Mouse (Mus musculus) megakaryocyte, embryonic 14.5 days (primary cell): ENCODE data around the gene Wbp2. TPM values are rescaled to one million over a fixed set of nuclear protein-coding genes. Genes with fewer than 3 reads are reported as not detected.
A peak's percentile ranks its signal among the peaks of the same experiment; 100 is the strongest.

Source experiments
- H3K27me3 ChIP-seq: replicated peaks from 2 replicates; pipeline ENCODE3; 2012; ENCODE audit warnings: inconsistent platforms
- H3K36me3 ChIP-seq: replicated peaks from 2 replicates; pipeline ENCODE3; 2012; ENCODE audit warnings: low read length, inconsistent platforms, mixed read lengths
- H3K4me1 ChIP-seq: 2 replicates; pipeline ENCODE4 v1.6.1; 2012; ENCODE audit warnings: inconsistent platforms
- H3K4me3 ChIP-seq: replicated peaks from 2 replicates; pipeline ENCODE3; 2012; ENCODE audit warnings: moderate library complexity, mild to moderate bottlenecking, inconsistent platforms
- H3K9me3 ChIP-seq: 2 replicates; pipeline ENCODE4 v1.6.1; 2012; ENCODE audit warnings: inconsistent platforms
- FLI1 ChIP-seq: IDR thresholded peaks from 2 replicates; pipeline ENCODE4 v1.6.1; 2012; ENCODE audit warnings: low read length, inconsistent platforms, mixed read lengths
- GATA1 ChIP-seq: IDR thresholded peaks from 3 replicates; pipeline ENCODE4 v1.6.1; 2012; ENCODE audit warnings: mixed read lengths, low read length, inconsistent platforms, borderline replicate concordance
- polyA plus RNA-seq: library from polyadenylated mRNA; stranded (reverse); fragments of >175 nt; gene quantifications from 2 replicates; pipeline ENCODE4 v1.2.3, GENCODE M21; 2012; ENCODE audit warnings: low replicate concordance; ENCODE audit not compliant: insufficient read depth

The Wbp2 gene
- polyA plus RNA-seq, 1 experiment = 842 TPM

- peak overlapping the region; percentile 95 for H3K4me3 ChIP-seq
- peaks cover 89% of the 10 kb centered on the region for H3K4me1 ChIP-seq
- H3K9me3 ChIP-seq = no peaks in the 10 kb centered on the region
- TF ChIP-seq FLI1 (no peak), GATA1 (no peak)
- peaks cover 48% of the 10 kb centered on the region for H3K36me3 ChIP-seq
- peaks cover 21% of the 10 kb centered on the region for H3K27me3 ChIP-seq
Measured at GRCm38 (mm10) chr11:116109441-116110081, 22.8 kb upstream of the Wbp2 start.

DNA sequence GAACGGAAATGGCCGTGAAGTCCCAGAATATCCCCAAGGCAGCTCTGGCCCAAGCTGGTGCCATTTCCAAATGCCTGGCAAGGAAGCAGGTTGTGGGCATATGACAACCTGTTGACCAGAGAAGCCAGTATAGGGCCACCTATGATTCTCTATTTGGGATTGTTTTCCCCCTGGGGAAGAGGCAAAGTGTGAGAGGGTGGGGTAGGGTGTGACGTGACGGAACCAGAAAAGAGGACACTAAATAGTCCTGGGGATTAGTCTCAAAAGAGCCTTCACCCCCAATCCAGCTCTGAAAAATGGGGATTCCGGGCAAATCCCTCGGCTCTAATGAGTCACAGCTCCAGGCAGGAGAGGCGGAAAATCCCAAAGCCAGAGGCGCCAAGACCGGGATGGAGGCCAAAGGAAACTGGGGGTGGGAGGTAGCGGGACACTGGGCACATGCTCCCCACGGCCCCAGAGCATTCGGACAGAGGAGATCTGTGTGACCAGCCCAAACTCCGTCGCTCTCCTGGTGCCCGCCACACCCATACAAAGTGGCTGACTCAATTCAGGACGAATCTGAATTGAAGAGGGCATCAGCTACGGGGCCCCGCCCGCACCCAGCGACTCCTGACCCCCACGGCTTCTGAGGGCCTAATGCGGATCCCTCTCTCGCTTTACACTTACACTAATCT, 21.8 kb upstream of the Wbp2 start:
- peaks cover 21% of the 10 kb centered on the region for H3K27me3 ChIP-seq
- H3K4me3 ChIP-seq = peak overlapping the region; percentile 95
- no peak for TF ChIP-seq FLI1
- TF ChIP-seq GATA1 = no peak
- H3K9me3 ChIP-seq = no peaks in the 10 kb centered on the region
- H3K36me3 ChIP-seq = peaks cover 42% of the 10 kb centered on the region
- H3K4me1 ChIP-seq = peaks cover 93% of the 10 kb centered on the region

DNA sequence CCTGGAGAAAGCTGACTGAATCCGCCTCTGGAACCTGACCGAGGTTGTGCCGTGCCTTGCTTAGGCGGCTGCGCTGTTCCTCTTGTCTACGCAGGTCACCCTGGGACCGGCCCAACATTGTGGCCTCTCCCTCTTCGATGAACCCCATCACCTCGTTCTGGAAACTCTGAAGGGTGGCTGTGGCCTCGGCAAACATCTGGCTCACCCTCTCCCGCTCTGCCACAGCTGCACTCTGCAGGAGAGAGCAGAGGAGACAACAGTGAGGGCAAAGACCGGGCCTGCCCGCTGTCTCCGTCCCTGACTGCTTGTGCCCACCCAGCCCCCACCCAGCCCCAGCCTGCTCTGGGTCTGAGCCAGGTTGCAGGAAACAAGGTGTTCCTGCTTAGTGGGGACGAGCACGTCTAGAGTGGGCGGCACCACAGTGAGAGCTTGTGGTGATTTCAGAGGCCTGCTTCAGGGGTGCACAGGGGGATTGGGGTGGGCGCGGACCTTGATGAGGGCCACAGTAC, 21.0 kb upstream of the Wbp2 start:
- peaks cover 96% of the 10 kb centered on the region for H3K4me1 ChIP-seq
- H3K36me3 ChIP-seq = peaks cover 42% of the 10 kb centered on the region
- H3K4me3 ChIP-seq = peak overlapping the region; percentile 46
- TF ChIP-seq GATA1 = no peak
- no peak for TF ChIP-seq FLI1
- H3K9me3 ChIP-seq = no peaks in the 10 kb centered on the region
- H3K27me3 ChIP-seq = peaks cover 21% of the 10 kb centered on the region

DNA sequence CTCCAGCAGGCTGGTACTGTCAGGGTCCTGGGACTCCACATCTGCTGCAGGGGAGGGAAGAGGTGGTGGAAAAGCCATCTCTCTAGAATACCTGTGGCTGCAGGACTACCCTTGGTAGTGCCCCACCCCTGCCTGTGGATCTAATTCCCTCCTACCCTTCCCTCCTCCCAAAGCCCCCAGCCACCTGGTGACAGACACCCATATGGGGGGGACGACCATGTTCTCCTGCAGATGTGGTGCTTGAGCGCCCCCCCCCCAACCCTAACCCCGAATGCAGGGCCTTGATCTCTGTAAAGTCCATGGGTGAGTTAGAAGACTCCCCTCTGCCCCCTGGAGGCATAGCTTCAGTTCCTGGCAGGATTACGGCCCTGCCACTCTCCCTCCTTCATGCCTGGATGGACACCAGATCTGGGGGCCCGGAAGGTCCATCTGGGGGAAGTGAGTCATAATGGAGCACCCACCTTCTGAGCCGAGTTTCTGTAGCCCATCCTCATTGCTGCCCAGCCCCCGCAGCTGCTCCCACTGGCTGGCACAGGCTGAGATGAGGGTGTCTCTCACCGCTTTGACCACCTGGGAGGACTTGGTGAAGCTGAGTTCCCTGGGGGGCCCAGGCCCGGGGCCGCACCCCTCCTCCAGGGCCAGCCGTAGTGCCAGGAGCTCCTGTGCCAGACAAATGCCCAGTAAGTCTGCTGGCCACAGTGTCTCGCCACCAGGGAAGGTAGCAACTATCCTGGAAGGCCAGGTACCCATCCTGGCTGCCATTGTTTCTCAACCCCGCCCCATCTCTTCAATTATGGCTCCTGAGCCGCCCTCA, 20.4 kb upstream of the Wbp2 start:
- Histone ChIP-seq H3K27me3 (peaks cover 21% of the 10 kb centered on the region), H3K4me3 (peak overlapping the region; percentile 38), H3K36me3 (peaks cover 42% of the 10 kb centered on the region), H3K9me3 (no peaks in the 10 kb centered on the region), H3K4me1 (peaks cover 97% of the 10 kb centered on the region)
- no peak for TF ChIP-seq FLI1

DNA sequence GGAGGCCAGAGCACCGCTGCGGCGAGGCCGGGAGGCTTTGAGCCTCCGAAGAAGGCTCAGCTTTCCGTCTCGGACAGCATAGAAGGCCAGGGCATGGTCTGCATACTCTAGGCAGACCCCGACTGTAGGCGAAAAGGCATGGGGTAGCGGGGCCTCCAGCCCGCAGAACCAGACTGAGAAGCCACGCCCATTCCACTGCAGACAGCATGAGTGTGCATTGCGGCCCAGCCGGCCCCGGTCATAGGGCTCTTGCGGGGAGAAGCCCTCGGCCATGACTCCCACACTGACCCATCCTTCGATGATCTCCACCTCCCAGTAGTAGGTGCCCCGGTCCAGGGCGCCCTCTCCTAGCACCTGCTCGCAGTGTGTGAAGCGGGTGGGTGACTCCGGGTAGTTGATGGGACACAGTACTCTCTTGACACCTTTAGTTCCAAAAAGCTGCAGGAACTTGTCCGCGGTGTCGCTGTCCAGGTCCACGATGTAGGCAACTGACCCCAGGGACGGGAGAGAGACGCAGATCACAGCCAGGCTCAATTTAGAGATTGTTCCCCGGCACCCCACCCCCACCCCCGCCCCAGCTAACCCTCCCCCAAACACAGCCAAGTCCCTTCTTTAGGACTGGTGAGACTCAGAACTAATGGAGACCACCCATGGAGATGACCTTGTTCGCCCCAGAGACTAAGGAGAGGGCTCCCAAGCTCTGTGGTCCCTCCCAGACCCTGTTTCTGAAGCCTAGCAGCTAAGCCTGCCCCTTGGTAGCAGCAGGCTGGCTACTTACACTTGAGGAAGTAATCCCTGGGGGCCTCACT, 19.6 kb upstream of the Wbp2 start:
- no peak for TF ChIP-seq FLI1
- Histone ChIP-seq H3K36me3 (peaks cover 33% of the 10 kb centered on the region), H3K4me3 (no peak overlapping the region), H3K4me1 (peaks cover 97% of the 10 kb centered on the region), H3K9me3 (no peaks in the 10 kb centered on the region), H3K27me3 (peaks cover 21% of the 10 kb centered on the region)

DNA sequence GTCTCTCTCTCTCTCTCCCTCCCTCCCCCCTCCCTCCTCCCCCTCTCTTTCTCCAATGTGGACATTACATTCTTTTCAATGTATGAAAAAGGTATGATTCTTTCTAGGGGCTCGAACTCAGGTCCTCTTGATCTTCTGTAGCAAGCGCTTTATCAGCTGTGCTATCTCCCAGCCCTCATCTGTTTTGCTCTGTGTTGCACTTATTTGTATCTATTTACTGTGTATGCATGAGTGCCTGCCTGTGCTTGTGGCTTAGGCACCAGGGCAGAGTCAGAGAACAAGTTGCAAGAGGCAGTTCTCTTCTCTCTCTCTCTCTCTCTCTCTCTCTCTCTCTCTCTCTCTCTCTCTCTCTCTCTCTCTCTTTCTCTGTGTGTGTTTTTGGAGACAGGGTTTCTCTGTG, 18.3 kb upstream of the Wbp2 start:
- H3K4me1 ChIP-seq = peaks cover 100% of the 10 kb centered on the region
- H3K36me3 ChIP-seq = peaks cover 34% of the 10 kb centered on the region
- no peaks in the 10 kb centered on the region for H3K9me3 ChIP-seq
- no peak for TF ChIP-seq FLI1
- TF ChIP-seq GATA1 = no peak
- H3K27me3 ChIP-seq = peaks cover 14% of the 10 kb centered on the region
- no peak overlapping the region for H3K4me3 ChIP-seq

- Histone ChIP-seq H3K4me3 (peak overlapping the region; percentile 80), H3K4me1 (peaks cover 100% of the 10 kb centered on the region), H3K36me3 (peaks cover 38% of the 10 kb centered on the region), H3K27me3 (peaks cover 5% of the 10 kb centered on the region), H3K9me3 (no peaks in the 10 kb centered on the region)
- TF ChIP-seq GATA1 (no peak), FLI1 (no peak)
Measured at GRCm38 (mm10) chr11:116104006-116104646, 17.3 kb upstream of the Wbp2 start.

DNA sequence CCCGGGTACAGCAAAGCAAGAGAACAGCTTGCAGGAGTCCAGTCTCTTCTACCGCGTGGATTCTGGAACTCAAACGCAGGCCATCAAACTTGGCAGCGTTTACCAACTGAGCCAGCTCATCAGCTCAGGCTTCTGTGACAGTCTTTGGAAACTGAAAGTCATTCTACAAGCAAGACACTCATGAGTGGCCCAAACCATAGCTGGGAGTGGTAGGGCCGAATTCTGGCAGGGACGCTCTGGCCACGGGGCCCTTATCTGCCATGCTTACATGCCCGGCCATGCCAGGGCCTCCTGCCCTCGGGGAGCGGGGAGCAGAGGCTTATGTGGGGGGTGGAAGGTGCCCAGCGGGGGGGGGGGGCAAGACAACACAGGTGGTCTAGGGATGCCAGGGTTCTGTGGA, 16.8 kb upstream of the Wbp2 start:
- Histone ChIP-seq H3K9me3 (no peaks in the 10 kb centered on the region), H3K27me3 (peaks cover 1% of the 10 kb centered on the region), H3K4me1 (peaks cover 100% of the 10 kb centered on the region), H3K4me3 (peak overlapping the region; percentile 74), H3K36me3 (peaks cover 41% of the 10 kb centered on the region)
- TF ChIP-seq GATA1 = no peak
- no peak for TF ChIP-seq FLI1

- TF ChIP-seq GATA1 (no peak), FLI1 (no peak)
- no peaks in the 10 kb centered on the region for H3K27me3 ChIP-seq
- H3K4me1 ChIP-seq = peaks cover 98% of the 10 kb centered on the region
- no peaks in the 10 kb centered on the region for H3K9me3 ChIP-seq
- peaks cover 31% of the 10 kb centered on the region for H3K36me3 ChIP-seq
- no peak overlapping the region for H3K4me3 ChIP-seq
Measured at GRCm38 (mm10) chr11:116102472-116102871, 15.7 kb upstream of the Wbp2 start.
